Mouse (Mus musculus) adipocyte (in vitro differentiated cells): ENCODE data around the gene Map2k6.

Source experiments
- DNase-seq: peaks from one replicate; pipeline ENCODE4 v3.0.0-alpha.2; 2016; ENCODE audit warnings: low spot score

Map2k6 gene

DNA sequence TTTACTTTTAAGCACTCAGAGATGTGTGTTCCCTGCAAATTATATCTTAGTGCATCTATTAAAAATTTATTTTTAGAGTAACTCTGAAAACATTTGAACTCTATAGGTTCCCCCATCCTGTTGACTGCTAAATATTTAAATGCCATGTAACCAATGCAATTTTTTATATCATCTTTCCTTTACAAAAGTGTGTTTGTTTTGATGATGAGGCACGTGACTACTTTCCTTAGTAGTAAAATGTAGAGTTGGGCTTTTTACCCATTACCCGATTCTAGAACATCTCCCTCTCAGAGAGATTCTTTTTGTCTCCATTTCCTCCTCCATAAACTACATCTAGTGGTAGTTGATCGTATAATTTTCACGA lies 51.8 kb downstream of the Map2k6 start:
- DNase-seq, result no peak

GRCm38 (mm10) chr11:110451590-110451989 lies 52.7 kb downstream of the Map2k6 start:
- no peak for DNase-seq

DNA sequence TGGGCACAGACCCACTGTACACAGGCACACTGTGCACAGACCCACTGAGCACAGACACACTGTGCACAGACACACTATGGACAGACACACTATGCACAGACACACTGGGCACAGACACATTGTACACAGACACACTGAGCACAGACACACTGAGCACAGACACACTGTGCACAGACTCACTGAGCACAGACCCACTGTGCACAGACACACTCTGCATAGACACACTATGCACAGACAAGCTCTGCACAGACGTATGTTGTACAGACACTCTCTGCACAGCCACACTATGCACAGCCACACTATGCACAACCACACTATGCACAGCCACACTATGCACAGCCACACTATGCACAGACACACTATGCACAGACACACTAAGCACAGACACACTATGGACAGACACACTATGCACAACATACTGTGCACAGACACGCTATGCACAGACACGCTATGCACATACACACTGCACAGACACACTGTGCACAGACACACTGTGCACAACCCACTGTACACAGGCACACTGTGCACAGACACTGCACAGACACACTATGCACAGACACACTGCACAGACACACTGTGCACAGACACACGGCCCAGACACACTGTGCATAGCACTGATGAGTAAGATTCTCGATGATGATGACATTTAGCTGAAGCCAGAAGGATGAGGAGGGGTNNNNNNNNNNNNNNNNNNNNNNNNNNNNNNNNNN lies 54.7 kb downstream of the Map2k6 start:
- no peak for DNase-seq

DNA sequence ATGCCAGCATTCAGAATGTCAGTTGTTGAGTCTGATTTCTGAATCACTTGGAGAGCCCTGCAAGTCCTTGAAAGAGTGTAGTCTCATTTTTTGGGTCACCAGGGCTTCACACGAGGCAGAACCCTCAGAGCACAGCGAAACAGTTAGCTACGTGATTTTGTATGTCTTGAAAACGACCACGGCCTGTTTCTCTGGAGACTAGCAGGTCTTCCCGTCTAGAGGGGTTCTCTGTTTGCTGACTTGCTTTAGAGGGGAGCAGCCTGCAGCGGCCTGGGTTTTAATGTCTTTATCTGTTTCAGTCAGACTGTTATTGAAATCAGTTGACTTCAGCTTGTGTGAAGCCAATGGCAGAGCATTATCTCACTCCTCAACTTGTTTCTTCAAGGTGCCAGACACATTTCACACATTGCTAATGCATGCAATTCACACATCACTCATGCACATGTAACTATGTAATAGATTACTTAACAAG lies 58.6 kb downstream of the Map2k6 start:
- DNase-seq, result no peak

GRCm38 (mm10) chr11:110460480-110460879 lies 61.6 kb downstream of the Map2k6 start:
- DNase-seq, result no peak

- no peak for DNase-seq
Observed at GRCm38 (mm10) chr11:110461560-110462331, 62.8 kb downstream of the Map2k6 start.

DNA sequence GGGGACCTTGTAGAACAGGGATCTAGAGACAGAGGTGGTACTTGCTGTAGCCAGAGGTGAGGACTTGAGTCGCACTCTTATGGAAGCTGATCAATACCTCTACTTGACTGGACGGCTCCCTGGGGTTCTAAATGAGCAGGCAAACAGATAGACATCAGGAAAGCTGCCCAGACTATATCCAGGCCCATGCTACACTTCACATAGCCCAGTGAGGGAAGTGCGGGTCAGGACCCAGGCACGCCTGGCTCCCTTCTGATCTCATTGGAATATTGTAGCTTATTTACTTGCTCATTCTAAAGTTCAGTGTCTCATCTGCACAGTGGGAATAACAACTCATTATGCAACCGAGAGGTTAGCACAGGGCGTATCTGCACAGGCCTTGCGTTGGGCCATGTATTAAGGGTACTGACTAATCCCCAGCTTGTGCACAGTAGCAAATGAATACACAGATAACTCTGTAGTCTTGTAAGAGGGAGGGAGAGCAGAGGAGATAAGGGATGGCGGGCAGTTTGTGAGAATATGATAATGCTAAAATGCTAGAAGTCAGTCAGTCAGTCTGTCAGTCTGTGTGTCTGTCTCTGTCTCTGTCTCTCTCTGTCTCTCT lies 64.2 kb downstream of the Map2k6 start:
- DNase-seq, result no peak

- no peak for DNase-seq
Observed at GRCm38 (mm10) chr11:110463801-110464200, 64.9 kb downstream of the Map2k6 start.

DNA sequence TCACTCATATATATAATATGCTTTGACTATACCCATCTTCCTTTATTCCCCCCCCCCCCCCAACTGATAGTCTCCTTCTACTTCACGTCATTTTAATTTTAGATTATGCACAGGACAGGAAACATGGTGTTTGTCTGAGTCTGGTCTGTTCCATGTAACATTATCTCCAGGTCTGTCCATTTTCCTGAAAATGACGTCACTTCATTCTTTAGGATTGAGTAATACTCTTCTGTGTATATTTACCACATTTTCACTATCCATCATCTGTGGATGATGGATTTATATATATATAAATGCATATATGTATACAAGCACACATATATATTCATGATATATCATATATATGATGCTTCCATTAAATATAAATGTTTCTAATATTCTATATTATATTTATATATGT lies 70.1 kb downstream of the Map2k6 start:
- no peak for DNase-seq

GRCm38 (mm10) chr11:110470561-110471273 lies 71.8 kb downstream of the Map2k6 start:
- no peak for DNase-seq

- no peak for DNase-seq
Observed at GRCm38 (mm10) chr11:110471362-110471761, 72.4 kb downstream of the Map2k6 start.

DNA sequence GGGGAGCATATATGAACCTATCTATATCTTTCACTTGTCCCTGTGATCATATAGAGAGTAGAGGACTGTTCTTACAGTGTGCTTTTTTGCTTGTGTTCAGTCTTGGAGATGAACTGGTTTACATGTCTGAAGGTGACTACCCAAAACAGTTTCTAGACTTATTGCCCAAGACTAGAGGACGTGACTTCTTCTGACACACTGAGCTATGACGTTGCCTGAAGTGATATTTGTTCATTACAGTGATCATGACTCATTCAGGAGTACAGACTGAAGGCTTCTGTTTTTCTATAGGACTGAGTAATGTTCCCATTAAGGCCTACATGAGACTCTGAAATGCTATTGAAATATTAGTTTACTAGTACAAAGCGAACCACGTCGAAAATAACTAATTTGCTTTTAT lies 73.2 kb downstream of the Map2k6 start:
- DNase-seq, result no peak

DNA sequence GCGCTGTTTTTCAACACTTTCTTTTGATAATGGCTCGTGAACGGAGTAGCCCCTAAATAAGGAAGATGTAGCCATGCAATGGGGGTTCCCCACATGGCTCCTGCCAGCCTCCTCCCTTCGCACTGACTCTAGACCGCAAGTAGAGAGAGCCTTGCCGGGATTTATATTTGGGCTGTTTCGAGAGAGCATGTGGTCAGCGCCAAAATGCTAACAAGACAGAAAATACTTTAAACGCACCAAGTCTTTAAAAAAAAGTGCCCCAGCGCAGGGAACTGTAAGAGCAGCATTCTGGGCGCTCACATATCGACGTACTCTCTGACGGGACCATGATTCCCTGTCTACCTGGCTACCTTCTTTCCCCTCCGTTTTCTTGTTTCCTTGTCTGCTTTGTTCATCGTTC lies 74.6 kb downstream of the Map2k6 start:
- DNase-seq, result no peak

GRCm38 (mm10) chr11:110476361-110477151 lies 77.6 kb downstream of the Map2k6 start:
- no peak for DNase-seq

DNA sequence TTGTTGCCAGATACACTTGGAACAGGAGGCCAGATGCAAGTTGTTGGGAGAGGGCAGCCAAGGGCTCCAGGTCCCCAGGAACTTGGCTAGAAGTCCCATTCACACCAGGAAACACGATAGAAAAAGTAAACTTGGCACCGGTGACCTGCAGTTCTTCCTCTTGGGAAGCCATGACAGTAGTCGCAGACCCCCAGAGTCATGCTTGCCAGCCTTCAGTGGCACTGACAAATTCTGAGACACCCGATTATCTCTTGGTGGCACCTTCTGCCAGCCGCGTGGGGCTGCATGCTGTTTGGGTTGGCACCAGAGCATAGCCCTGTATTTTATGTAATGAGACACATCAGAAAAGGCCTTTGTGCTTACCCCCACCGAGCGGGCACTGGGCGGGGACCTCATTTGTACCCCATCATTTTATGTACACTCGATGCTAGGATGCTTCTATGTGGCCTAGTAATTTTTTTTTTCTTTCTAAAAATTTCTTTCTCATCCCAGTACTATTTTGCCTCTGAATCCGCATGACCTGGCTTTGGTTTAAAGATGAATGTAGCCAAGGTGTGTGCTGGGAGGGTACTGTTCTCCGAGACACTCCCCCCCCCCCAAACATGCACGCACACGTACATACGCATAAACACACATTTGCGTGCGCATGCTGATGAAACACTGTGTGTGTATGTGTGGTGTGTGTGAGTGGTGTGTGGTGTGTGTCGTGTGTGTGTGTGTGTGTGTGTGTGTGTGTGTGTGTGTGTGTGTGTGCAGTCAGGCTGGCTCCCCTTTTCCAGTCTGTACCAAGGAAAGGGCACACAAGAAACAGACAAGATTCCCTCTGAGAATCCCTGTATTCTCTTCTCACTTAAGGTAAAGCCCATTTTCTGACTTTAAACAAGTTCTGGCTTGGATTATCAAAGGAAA lies 79.3 kb downstream of the Map2k6 start:
- no peak for DNase-seq

- DNase-seq, result no peak
Observed at GRCm38 (mm10) chr11:110478978-110479384, 80.1 kb downstream of the Map2k6 start.

DNA sequence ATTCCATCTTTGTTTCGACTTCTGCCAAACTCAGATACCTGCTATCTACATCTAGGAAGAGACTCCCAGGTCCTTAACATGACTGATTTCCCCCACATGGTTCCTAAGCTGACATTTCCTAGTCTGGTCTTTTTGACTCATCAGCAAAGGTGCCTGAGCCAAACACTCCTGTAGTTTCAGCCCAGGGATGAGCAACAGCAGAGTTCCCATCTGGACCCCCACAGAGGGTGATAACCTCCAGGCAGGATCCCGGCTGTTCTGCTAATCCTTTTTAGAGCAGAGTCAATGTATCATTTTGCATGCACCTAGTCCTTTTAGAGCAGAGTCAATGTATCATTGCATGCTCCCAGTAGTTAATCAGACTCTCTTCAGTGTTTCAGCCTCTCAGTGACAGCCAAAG lies 82.5 kb downstream of the Map2k6 start:
- DNase-seq, result no peak

DNA sequence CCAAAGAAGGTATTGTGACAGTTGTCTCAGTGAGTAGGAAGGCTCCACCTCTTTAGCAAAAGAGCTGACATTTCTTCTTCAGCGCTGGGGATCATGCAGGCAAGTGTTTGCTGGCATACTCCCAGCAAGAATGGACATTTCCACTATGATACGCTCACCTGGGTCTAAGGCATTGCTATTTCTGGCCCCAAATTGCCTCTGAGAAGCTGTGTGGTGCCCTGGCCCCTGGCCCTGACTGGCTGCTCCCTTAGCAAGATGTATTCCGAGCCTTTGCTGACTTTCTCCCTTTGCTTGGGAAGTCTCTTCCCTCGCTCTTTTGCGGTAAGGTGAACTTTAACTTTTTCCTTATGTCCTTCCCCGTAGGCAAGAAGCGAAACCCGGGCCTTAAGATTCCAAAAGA lies 83.3 kb downstream of the Map2k6 start:
- no peak for DNase-seq

- DNase-seq, result no peak
Observed at GRCm38 (mm10) chr11:110482649-110483048, 83.7 kb downstream of the Map2k6 start.

DNA sequence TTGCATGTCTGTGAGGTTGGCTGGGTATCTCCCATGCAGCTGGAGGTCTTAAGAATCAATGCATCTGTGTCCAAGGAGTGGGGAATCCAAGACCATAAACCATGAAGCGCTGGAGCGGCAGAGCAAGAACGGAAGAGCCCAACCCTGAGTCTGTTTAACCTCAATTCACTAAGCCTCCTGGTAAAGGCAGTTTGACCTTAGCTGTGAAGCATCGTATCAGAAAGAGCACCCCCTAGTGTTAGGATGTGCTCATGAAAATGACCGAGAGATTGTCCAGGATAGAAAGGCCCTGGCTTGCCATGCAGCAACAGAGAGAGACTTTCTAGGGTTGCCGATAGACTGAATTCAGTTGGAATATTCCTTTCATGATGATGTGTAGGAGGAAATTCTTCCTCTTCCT lies 84.2 kb downstream of the Map2k6 start:
- peak; percentile 48 for DNase-seq

- DNase-seq, result no peak
Observed at GRCm38 (mm10) chr11:110484426-110484825, 85.5 kb downstream of the Map2k6 start.
